Mouse (Mus musculus) limb, embryonic 14.5 days (tissue): Measurements from ENCODE around the gene Glg1. TPM values are rescaled to one million over a fixed set of nuclear protein-coding genes. Genes with fewer than 3 reads are reported as not detected.
"Not testable (repeated sequence)": the region's sequence is repeated elsewhere in the genome, so short reads cannot be mapped to it uniquely, and the experiment has no call there.

Source experiments
- ATAC-seq: fragments of 200-750 bp; cut with Nextera tagmentation; 2 replicates; pipeline ENCODE4 v1.8.0; 2017; ENCODE audit warnings: low read depth, moderate number of reproducible peaks, moderate TSS enrichment; ENCODE audit not compliant: low FRiP score
- DNase-seq: peaks from one replicate; pipeline ENCODE4 v3.0.0-alpha.2; 2015; ENCODE audit warnings: low spot score
- H3K27ac ChIP-seq: fragments of 300-500 bp; sonication (generic); replicated peaks from 2 replicates; pipeline ENCODE4 v1.5.1; 2014; ENCODE audit warnings: low read depth, mild to moderate bottlenecking, low read length, moderate library complexity, mixed read lengths
- H3K27me3 ChIP-seq: fragments of 300-500 bp; sonication (generic); 2 replicates; pipeline ENCODE4 v1.6.1; 2014; ENCODE audit warnings: low read length, mixed read lengths; ENCODE audit not compliant: control insufficient read depth, insufficient read depth
- H3K36me3 ChIP-seq: fragments of 300-500 bp; sonication (generic); 2 replicates; pipeline ENCODE4 v1.6.1; 2014; ENCODE audit warnings: mild to moderate bottlenecking, low read length, moderate library complexity, mixed read lengths; ENCODE audit not compliant: control insufficient read depth, insufficient read depth
- H3K4me1 ChIP-seq: fragments of 300-500 bp; sonication (generic); 2 replicates; pipeline ENCODE4 v1.6.1; 2014; ENCODE audit warnings: antibody characterized with exemption, low read length, mixed read lengths; ENCODE audit not compliant: control insufficient read depth, insufficient read depth
- H3K4me2 ChIP-seq: fragments of 300-500 bp; sonication (generic); replicated peaks from 2 replicates; pipeline ENCODE4 v1.6.1; 2014; ENCODE audit warnings: low read depth, mild to moderate bottlenecking, low read length, moderate library complexity; ENCODE audit not compliant: severe bottlenecking
- H3K4me3 ChIP-seq: fragments of 300-500 bp; sonication (generic); replicated peaks from 2 replicates; pipeline ENCODE4 v1.5.1; 2014; ENCODE audit warnings: low read length
- H3K9ac ChIP-seq: fragments of 300-500 bp; sonication (generic); 2 replicates; pipeline ENCODE4 v1.6.1; 2014; ENCODE audit warnings: mild to moderate bottlenecking, low read depth, low read length, moderate library complexity; ENCODE audit not compliant: severe bottlenecking
- H3K9me3 ChIP-seq: fragments of 300-500 bp; sonication (generic); 2 replicates; pipeline ENCODE4 v1.6.1; 2016; ENCODE audit warnings: low read length; ENCODE audit not compliant: control insufficient read depth
- POLR2A ChIP-seq: fragments of 200-500 bp; IDR thresholded peaks from 2 replicates; pipeline ENCODE4 v1.8.0; 2012; ENCODE audit warnings: inconsistent platforms, mild to moderate bottlenecking, moderate library complexity, borderline replicate concordance; ENCODE audit not compliant: insufficient read depth, insufficient read length; ENCODE audit errors: extremely low read depth
- WGBS: fragments of 180-500 bp; shearing (Covaris S2); extraction: QIAGEN DNeasy Blood & Tissue Kit; methylation state at CpG from one replicate; pipeline ENCODE4 v1.1.7; 2014; 5-methylcytosine and 5-hydroxymethylcytosine counted together
- polyA plus RNA-seq, 2 experiments: library from polyadenylated mRNA; depleted of rRNA in 1 of 2; stranded (reverse) in 1 of 2; unstranded in 1 of 2; fragments of >200 nt; fragmentation: Nextera tagmentation in 1 of 2; extraction: Ambion mirVana in 1 of 2; gene quantifications; 2 replicates each; pipeline versions ENCODE4 v1.2.1 to v1.2.3; 2012 to 2014

Glg1 gene
- polyA plus RNA-seq, 2 experiments, result 59.9 to 106 TPM

DNA sequence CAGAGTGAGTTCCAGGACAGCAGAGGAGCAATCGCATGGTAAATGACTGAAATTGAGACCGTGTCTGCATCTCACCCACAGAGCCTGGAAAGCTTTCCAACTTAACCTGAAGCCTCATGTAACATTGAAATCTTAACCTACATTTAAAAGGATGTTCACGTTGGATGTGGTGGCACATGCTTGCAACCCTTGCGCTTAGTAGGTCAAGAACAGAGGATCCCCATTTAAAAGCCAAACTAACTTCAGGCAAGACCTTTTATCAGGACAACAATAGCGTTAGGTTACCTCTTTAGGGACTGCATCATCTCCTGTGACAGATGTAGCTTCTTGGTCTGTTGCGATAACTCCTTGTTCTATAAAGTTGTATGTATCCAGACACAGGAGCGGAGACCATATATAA, 31.6 kb upstream of the Glg1 start:
- Histone ChIP-seq H3K4me3 (no peak overlapping the region), H3K27ac (no peak overlapping the region), H3K4me2 (no peak overlapping the region), H3K9ac (no peak overlapping the region), H3K36me3 (peaks cover 91% of the 10 kb centered on the region), H3K9me3 (no peaks in the 10 kb centered on the region), H3K4me1 (no peaks in the 10 kb centered on the region), H3K27me3 (no peaks in the 10 kb centered on the region)
- TF ChIP-seq POLR2A, result no peak
- no peak for ATAC-seq
- WGBS, result 96% methylated on average over 7 of the region's 7 CpGs
- DNase-seq, result no peak

DNA sequence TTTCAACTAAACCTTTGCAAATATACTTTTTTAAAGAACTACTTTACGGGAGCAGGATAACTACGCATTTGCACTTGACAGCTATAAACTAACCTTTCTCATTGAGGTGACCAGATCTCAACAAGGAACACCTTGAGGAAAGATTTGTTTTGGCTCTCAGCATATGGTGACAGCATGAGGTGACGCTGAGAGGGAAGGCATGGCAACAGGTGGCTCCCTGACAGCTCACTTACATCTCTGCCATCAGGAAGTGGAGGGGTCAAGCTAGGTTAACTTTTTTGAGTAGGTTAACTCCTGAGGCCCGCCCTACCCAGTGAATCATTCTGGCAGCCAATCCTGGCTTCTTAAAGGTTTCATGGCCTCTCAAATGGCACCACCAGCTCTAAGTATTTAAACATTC, 26.6 kb upstream of the Glg1 start:
- peaks cover 90% of the 10 kb centered on the region for H3K36me3 ChIP-seq
- no peak for DNase-seq

DNA sequence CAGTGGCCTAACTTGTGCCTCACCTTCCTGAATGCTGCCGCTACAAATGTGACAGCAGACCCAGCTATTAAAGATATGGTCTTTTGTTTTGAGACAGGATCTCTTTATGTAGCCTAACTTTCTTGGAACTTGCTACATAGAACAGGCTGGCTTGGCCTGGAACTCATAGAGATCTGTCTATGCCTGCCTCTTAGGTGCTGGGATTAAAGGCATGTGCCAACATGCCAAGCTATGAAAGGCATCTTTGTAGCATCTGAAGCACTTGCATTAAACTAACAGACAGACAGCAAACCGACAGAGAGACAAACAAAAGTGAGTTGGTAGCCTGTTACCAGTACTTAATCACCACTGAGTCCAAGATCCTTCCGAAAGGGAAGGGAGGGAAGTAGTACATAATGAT, 23.1 kb upstream of the Glg1 start:
- Histone ChIP-seq H3K9me3 (no peaks in the 10 kb centered on the region), H3K4me1 (no peaks in the 10 kb centered on the region), H3K27ac (no peak overlapping the region), H3K4me2 (no peak overlapping the region), H3K9ac (no peak overlapping the region), H3K4me3 (no peak overlapping the region), H3K27me3 (no peaks in the 10 kb centered on the region), H3K36me3 (peaks cover 88% of the 10 kb centered on the region)
- DNase-seq (no peak), ATAC-seq (no peak)
- 89% methylated on average over 3 of the region's 3 CpGs for WGBS
- no peak for TF ChIP-seq POLR2A

More for the DNA sequence above, 26.6 kb upstream of the Glg1 start:
- H3K27ac ChIP-seq, result no peak overlapping the region
- no peak for TF ChIP-seq POLR2A
- no peaks in the 10 kb centered on the region for H3K4me1 ChIP-seq
- no peaks in the 10 kb centered on the region for H3K27me3 ChIP-seq
- no peak overlapping the region for H3K4me2 ChIP-seq
- H3K9ac ChIP-seq, result no peak overlapping the region
- WGBS, result 86% methylated on average over 4 of the region's 4 CpGs
- no peak for ATAC-seq
- H3K4me3 ChIP-seq, result no peak overlapping the region
- no peaks in the 10 kb centered on the region for H3K9me3 ChIP-seq

DNA sequence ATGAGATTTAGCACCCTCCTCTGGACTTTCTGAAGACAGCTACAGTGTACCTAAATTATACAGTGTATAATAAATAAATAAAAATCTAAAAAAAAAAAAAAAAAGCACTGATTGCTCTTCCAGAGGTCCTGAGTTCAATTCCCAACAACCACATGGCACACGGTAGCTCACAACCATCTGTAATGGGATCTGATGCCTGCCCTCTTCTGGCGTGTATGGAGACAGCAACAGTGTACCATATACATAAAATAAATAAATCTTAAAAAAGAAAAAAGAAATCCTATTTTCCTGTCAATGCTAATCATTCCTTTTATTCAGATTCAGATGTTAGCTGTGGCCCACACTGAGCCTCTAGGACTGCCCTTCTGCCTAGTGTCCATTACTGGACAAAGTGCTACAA, 9.3 kb upstream of the Glg1 start:
- H3K4me1 ChIP-seq, result no peaks in the 10 kb centered on the region
- no peak for TF ChIP-seq POLR2A
- 0 out of 2 replicates have a peak, but pooled peaks cover 3% of the 10 kb centered on the region for H3K9me3 ChIP-seq
- H3K4me2 ChIP-seq, result no peak overlapping the region
- ATAC-seq (no peak), DNase-seq (no peak)
- H3K36me3 ChIP-seq, result peaks cover 6% of the 10 kb centered on the region
- no peak overlapping the region for H3K4me3 ChIP-seq
- WGBS, result 75% methylated on average over 2 of the region's 2 CpGs
- H3K9ac ChIP-seq, result no peak overlapping the region
- no peak overlapping the region for H3K27ac ChIP-seq
- no peaks in the 10 kb centered on the region for H3K27me3 ChIP-seq

DNA sequence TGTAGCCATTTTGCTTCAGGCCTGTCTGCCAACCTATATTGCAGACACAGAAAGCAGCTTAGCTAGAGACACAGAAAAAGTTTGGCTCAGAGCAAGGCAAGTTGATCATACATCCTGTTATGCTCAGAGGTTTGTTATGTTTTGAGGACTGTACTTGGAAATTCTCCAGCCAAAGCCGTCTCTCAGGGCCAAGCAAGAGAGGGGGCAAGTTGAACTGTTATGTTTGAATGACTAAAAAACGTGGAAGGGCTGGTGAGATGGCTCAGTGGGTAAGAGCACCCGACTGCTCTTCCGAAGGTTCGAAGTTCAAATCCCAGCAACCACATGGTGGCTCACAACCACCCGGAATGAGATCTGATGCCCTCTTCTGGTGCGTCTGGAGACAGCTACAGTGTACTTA, 7.1 kb upstream of the Glg1 start:
- not testable (repeated sequence) for DNase-seq, H3K9ac ChIP-seq, H3K9me3 ChIP-seq, ATAC-seq, H3K27ac ChIP-seq, H3K4me2 ChIP-seq, H3K4me1 ChIP-seq, H3K4me3 ChIP-seq, H3K27me3 ChIP-seq, H3K36me3 ChIP-seq
- 81% methylated on average over 7 of the region's 7 CpGs for WGBS

DNA sequence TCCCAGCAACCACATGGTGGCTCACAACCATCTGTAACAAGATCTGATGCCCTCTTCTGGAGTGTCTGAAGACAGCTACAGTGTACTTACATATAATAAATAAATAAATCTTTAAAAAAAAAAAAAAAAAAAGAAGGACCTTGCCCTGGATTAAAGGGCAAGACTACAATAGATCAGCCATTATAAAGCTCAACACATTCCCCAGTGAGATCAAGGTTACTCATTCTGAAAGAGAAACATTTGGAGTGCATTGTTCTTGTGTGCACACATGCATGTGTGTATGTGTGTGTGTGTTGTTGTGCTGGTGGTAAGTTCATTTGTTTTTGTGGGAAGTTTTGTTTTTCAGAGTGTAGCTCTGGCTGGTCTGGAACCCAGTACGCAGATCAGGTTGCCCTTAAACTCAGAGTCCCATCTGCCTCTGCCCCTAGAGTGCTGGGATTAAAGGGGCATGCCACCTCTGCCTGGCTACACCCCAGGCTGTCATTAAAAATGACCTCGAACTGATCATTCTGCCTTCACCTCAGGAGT, 5.7 kb upstream of the Glg1 start:
- TF ChIP-seq POLR2A, result no peak
- Histone ChIP-seq H3K9me3 (0 out of 2 replicates have a peak, but pooled peaks cover 3% of the 10 kb centered on the region), H3K36me3 (no peaks in the 10 kb centered on the region), H3K4me3 (no peak overlapping the region), H3K4me1 (no peaks in the 10 kb centered on the region), H3K27me3 (no peaks in the 10 kb centered on the region), H3K4me2 (no peak overlapping the region), H3K27ac (no peak overlapping the region), H3K9ac (no peak overlapping the region)
- 85% methylated on average over 2 of the region's 2 CpGs for WGBS
- DNase-seq, result no peak
- no peak for ATAC-seq
